Mouse (Mus musculus) CD4-positive, CD25-positive, alpha-beta regulatory T cell, adult 2 months (primary cell): ENCODE measurements around the gene Ncam1.

Source experiments
- DNase-seq: peaks from one replicate; pipeline ENCODE4 v3.0.0-alpha.2; 2012; ENCODE audit warnings: low read depth, low spot score

Ncam1 gene

GRCm38 (mm10) chr9:49502245-49502644 is 296.5 kb downstream of the Ncam1 start:
- no peak for DNase-seq

- no peak for DNase-seq
These were observed 298.8 kb downstream of the Ncam1 start for GRCm38 (mm10) chr9:49499878-49500277.

GRCm38 (mm10) chr9:49493979-49494649 is 304.6 kb downstream of the Ncam1 start:
- DNase-seq, result peak; percentile 69

DNA sequence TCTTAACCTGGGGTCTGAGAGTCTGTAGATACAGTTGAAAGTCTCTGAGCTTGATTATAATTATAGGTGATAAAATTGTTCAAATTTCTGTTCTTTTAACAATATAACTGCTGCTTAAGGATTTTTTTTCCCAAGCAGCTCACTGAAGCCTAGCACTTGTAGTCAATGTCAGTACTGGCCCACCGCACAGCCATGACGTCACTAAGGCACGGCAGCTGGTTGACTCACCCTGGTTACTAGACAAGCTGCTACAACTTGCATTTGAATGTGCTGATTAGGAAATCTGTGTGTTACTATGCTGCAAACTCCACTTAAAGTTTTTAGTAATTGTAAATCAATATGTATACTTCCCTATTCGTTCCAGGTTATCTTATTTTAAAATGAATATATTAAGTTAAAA is 308.1 kb downstream of the Ncam1 start:
- no peak for DNase-seq

DNA sequence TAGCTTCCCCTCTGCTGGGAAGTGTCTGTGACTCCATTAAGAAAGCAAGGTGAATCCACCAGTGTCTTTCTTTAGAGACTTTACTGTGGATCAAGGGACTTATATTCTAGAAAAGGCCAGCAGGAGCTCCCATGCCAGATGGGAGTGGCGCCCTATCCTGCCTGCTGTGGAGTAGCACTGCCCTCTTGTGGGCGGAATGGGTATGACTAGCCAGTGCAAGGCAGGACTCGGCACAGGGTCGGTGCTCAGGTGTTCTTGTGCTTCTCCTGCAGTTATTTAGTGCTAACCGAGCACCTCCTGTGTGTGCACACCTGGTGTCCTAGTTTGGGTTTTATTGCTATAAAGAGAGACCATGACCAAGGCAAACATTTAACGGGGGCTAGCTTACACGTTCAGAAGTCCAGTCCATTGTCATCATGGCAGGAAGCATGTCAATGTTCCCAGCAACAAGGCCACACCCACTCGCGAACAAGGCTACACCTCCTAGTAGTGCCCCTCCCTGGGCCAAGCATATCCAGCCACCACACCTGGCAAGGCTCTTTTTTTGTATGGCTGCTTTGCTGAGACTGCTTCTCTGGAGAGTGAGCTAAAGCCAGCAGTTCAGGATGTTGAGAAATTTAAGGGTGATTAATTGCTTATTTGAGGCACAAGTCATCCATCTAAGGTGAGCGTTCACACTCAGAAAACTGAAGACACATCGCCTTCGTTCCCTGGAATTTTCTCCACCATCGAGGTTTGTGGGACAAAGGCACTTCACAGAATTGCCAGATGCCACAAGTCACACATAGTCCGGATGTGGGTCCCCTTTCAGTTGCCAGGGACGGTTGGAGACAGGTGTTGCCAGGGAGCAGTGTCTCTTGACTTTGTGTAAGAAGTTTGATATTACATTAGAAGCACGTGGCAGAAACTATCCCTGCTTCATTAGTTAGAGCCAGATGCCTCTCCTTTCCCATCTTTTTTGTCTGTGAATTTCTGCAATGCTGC is 309.5 kb downstream of the Ncam1 start:
- peak; percentile 80 for DNase-seq

GRCm38 (mm10) chr9:49488258-49488657 is 310.5 kb downstream of the Ncam1 start:
- no peak for DNase-seq

DNA sequence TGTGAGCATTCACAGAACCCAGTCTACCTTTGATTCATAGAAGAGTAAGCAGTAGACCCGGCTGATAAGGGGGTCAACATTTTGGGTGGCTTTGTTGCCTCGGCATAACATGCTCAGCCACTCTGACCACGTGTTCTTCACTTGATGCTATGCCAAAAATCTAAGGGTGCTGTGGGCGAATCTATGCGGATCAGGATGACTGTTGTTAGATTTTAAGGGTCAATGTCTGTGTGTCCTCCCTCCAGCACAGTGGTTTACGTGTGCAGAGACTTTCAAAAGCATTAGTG is 311.1 kb downstream of the Ncam1 start:
- no peak for DNase-seq

GRCm38 (mm10) chr9:49486805-49487656 is 311.7 kb downstream of the Ncam1 start:
- DNase-seq, result no peak

DNA sequence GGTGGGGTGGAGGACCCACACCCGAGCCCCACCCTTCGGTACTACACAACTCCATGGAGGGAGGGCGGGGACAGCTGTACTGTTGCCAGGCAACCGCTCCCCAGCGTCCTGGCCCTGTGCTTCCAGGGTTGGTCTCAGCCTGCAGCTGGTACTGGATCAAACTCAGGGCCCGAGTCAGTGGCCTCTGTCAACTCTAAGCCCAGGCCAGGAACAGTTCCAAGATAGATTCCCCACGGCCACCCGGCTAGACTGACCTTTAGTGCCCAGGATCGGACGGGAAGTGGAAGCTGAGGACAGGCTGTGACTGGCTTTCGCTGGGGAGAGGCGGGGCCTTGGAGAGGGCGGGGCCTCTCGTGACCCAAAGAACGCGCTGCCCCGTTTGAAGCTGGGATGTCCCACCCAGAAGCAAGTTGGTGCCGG is 312.8 kb downstream of the Ncam1 start, which contains the start of gene Ttc12:
Ttc12 (minus strand) TSS at position 334 of the 420 bp plus-strand sequence.
- DNase-seq, result peak; percentile 55

DNA sequence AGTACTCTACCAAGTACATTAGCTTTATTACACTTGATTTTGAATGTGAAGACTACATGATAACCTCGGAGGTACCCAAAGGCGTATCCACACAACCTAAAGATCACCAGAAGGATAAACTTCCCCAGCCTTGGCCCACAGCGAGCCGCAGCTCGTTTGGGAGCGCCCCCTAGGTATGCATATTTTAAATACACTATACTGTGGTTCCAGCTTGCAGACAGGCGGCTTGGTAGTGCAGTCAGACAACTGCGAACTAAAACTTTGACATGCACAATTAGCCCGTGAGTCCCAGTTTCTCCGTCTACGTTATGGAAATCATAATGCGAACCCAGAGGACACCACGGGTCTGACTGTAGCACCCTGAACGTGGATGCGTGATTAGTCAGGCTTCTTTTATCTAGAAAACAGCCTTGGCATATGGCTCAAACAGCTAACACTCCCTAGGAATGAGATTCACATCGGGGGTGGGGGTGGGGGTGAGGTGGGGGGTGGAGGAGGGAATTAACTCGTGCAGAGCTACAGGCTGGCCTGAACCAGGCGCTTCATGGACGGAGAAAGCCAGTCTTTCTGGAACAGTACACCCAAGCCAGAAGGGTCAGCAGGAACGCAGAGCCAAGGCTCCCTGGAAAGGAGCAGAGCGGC is 313.4 kb downstream of the Ncam1 start:
- DNase-seq, result peak; percentile 49

DNA sequence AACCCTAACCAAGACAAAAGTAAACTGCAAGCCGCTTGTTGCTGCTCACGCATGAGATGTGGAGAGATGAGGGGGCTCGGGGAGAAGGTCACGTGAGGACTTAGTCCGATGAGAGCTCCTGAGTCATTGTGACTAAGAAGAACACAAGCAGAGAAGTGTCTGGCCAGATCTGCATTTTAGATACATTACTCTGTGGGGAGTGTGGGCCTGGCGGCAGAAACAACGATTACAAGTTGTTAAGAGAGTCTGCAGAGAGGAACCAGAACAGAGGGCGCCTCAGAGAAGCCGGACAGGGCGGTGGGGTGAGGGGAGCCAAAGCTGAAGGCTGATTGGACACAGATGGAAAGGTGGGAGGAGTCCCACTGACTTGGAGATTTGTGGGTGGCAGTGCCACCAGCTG is 315.4 kb downstream of the Ncam1 start:
- DNase-seq, result no peak

- DNase-seq, result no peak
These were observed 326.6 kb downstream of the Ncam1 start for GRCm38 (mm10) chr9:49472126-49472525.

DNA sequence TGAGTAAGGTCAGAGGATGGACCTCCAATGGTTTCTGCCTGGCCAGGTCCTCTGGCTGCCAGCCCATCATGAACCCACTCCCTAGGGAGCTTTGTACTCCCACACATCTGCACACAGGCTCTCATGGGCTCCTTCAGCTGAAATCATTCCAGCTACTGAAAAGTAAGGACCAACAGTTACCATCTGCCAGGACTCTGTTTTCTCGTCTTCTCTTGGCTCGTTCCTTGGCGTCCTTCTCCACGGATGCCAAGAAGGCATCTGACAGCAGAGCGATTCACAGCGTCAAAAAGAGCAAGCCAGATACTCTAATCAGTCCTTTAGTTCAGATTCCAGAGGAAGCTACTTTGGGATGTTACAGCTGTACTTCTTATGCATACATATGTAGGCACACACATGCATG is 327.8 kb downstream of the Ncam1 start:
- no peak for DNase-seq

DNA sequence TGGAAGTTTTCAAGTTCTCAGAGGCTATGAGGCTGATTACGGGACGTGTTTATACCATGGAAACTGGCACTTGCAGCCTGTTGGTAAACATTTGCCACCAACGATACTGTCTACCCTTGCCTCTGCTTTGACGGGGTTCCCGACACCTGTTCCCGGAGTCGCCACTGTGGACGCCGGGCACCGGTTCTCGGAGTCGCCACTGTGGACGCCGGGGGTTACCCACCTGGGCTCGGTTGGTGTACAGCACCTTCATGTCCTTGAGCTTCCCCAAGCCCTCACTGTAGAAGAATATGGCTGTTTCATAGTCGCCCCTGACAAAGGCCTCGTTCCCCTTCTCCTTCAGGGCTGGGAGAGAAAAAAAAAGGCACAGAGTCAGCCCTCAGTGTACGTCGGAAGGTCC is 328.7 kb downstream of the Ncam1 start:
- DNase-seq, result no peak

GRCm38 (mm10) chr9:49456136-49456535 is 342.6 kb downstream of the Ncam1 start:
- no peak for DNase-seq

- no peak for DNase-seq
These were observed 346.3 kb downstream of the Ncam1 start for GRCm38 (mm10) chr9:49452396-49452795.
